Mouse (Mus musculus) adrenal gland, postnatal 36 days (tissue): Measurements from ENCODE around the gene Mfsd12. TPM values are rescaled to one million over a fixed set of nuclear protein-coding genes. Genes with fewer than 3 reads are reported as not detected.
A peak's percentile ranks its signal among the peaks of the same experiment; 100 is the strongest.

Experiments
- DNase-seq, 2 experiments: peaks; one replicate each; pipeline ENCODE4 v3.0.0; 2021; ENCODE audit warnings: mixed read lengths in 1 of 2
- long read RNA-seq, 2 experiments: library from polyadenylated mRNA; stranded (forward); transcript quantifications; one replicate each; pipeline ENCODE4 v2.0.0; 2021; ENCODE audit warnings: borderline sequencing depth in 2 of 2
- total RNA-seq, 2 experiments: library from RNA; stranded (reverse); gene quantifications; 2 replicates each; pipeline ENCODE4 v1.2.3; 2021

The Mfsd12 gene
- total RNA-seq: 10 to 100 TPM; 16.7 to 22.7 TPM
- long read RNA-seq, experiment 1, transcript Mfsd12-201 (10 exons, 3,971 nt): major isoform, 16 of 35 reads
- long read RNA-seq, experiment 1, partial matches to known transcripts: 4 of 35 reads
- long read RNA-seq, experiment 1, other reads (novel, unspliced or antisense): 15 of 35 reads
- long read RNA-seq, experiment 2, partial matches to known transcripts: 2 of 7 reads
- long read RNA-seq, experiment 2, other reads (novel, unspliced or antisense): 1 of 7 reads

GRCm38 (mm10) chr10:81356991-81357844 lies at the start of gene Mfsd12:
Gene Mfsd12, plus strand, starts transcription at chr10:81357491.
- peak; percentile 94 to 96 for DNase-seq

GRCm38 (mm10) chr10:81309571-81309970 lies 47.7 kb upstream of the Mfsd12 start:
- no peak for DNase-seq

GRCm38 (mm10) chr10:81313581-81313980 lies 43.7 kb upstream of the Mfsd12 start:
- DNase-seq: no peak

GRCm38 (mm10) chr10:81314201-81314600 lies 43.1 kb upstream of the Mfsd12 start:
- DNase-seq: no peak

- no peak for DNase-seq
These were observed 41.7 kb upstream of the Mfsd12 start for GRCm38 (mm10) chr10:81315587-81315986.

- DNase-seq: peak; percentile 37 to 72
These were observed 40.8 kb upstream of the Mfsd12 start for GRCm38 (mm10) chr10:81316338-81317060.

GRCm38 (mm10) chr10:81317273-81317672 lies 40.0 kb upstream of the Mfsd12 start:
- DNase-seq: peak; percentile 85 to 91

- peak; percentile 82 to 87 for DNase-seq
These were observed 38.5 kb upstream of the Mfsd12 start for GRCm38 (mm10) chr10:81318589-81319329.

GRCm38 (mm10) chr10:81319330-81319699 lies 38.0 kb upstream of the Mfsd12 start:
- peak in 1 of 2 experiments; percentile 32 for DNase-seq

- DNase-seq: peak; percentile 97 to 98
These were observed 37.3 kb upstream of the Mfsd12 start for GRCm38 (mm10) chr10:81319741-81320549.

- DNase-seq: peak; percentile 99
These were observed 36.5 kb upstream of the Mfsd12 start, which contains the start of gene Cactin for GRCm38 (mm10) chr10:81320550-81321347. Gene Cactin, plus strand, starts transcription at chr10:81321103.

- DNase-seq: no peak
These were observed 35.9 kb upstream of the Mfsd12 start for GRCm38 (mm10) chr10:81321436-81321835.

GRCm38 (mm10) chr10:81322444-81322843 lies 34.8 kb upstream of the Mfsd12 start:
- DNase-seq: no peak

GRCm38 (mm10) chr10:81323141-81323775 lies 34.0 kb upstream of the Mfsd12 start:
- DNase-seq: no peak

GRCm38 (mm10) chr10:81323791-81324530 lies 33.3 kb upstream of the Mfsd12 start:
- no peak for DNase-seq

GRCm38 (mm10) chr10:81325176-81325575 lies 32.1 kb upstream of the Mfsd12 start:
- no peak for DNase-seq

GRCm38 (mm10) chr10:81325781-81326180 lies 31.5 kb upstream of the Mfsd12 start:
- no peak for DNase-seq

GRCm38 (mm10) chr10:81326858-81327257 lies 30.4 kb upstream of the Mfsd12 start:
- peak; percentile 60 to 70 for DNase-seq

- DNase-seq: peak; percentile 77
These were observed 29.3 kb upstream of the Mfsd12 start for GRCm38 (mm10) chr10:81327959-81328358.
